In the genomic region with DNA sequence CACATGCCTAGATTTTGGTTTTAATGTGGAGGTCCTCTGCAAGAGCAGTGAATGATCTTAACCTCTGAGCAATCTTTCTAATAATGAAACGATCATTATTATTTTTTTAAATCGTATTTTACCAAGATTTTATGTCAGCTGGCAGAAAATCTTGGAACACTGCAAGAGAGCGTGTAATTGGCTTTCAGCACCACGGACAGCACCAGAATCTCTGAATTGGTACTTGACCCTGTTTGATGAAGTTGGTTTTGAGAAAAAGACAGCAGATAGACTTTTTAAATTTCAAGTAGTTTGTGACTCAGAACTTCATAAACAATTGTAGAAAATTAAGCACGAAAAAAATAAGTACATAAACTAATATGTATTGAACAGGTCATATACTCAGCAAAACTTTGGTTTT, we compare ENCODE assay signal across 8 mouse cellular contexts. TPM values are rescaled to one million over a fixed set of nuclear protein-coding genes. Genes with fewer than 3 reads are reported as not detected.
DNase-seq lines count a peak whose midpoint lies in the region; ATAC-seq and TF ChIP-seq lines count a peak whose summit lies in the region.

No protein-coding gene starts in this region.

- no peak for TF ChIP-seq POLR2A in brain, embryonic 14.5 days (IDR thresholded peaks at IDR 0.05; ENCODE audit: borderline replicate concordance, extremely low read depth, insufficient read depth, insufficient read length, poor library complexity, severe bottlenecking)

- no peaks in the 10 kb centered on the region for H3K36me3 ChIP-seq in kidney, postnatal 0 days (ENCODE audit: insufficient read depth, low read length)
- no peaks in the 10 kb centered on the region for H3K36me3 ChIP-seq in kidney, embryonic 14.5 days (ENCODE audit: control insufficient read depth, insufficient read depth, low read length)
- H3K36me3 ChIP-seq in limb, embryonic 11.5 days (ENCODE audit: control insufficient read depth, insufficient read depth, low read length) = no peaks in the 10 kb centered on the region

- H3K4me2 ChIP-seq in kidney, postnatal 0 days (ENCODE audit: low read length) = no peak overlapping the region
- no peak overlapping the region for H3K4me2 ChIP-seq in kidney, embryonic 14.5 days (replicated peaks; ENCODE audit: low read depth, low read length)
- no peak overlapping the region for H3K4me2 ChIP-seq in limb, embryonic 11.5 days (ENCODE audit: low read depth, severe bottlenecking)

- H3K9ac ChIP-seq in kidney, postnatal 0 days (ENCODE audit: low read depth, low read length) = no peak overlapping the region
- H3K9ac ChIP-seq in kidney, embryonic 14.5 days (ENCODE audit: low read depth, low read length) = no peak overlapping the region
- H3K9ac ChIP-seq in limb, embryonic 11.5 days (ENCODE audit: low read length) = no peak overlapping the region

- H3K4me3 ChIP-seq in kidney, postnatal 0 days (replicated peaks; ENCODE audit: low read depth, low read length) = no peak overlapping the region
- H3K4me3 ChIP-seq in kidney, embryonic 14.5 days (ENCODE audit: low read length) = no peak overlapping the region
- no peak overlapping the region for H3K4me3 ChIP-seq in limb, embryonic 11.5 days (ENCODE audit: low read depth, low read length)

- no peaks in the 10 kb centered on the region for H3K27me3 ChIP-seq in kidney, postnatal 0 days (ENCODE audit: insufficient read depth, low read length)
- no peaks in the 10 kb centered on the region for H3K27me3 ChIP-seq in kidney, embryonic 14.5 days (ENCODE audit: control insufficient read depth, insufficient read depth, low read length)
- no peaks in the 10 kb centered on the region for H3K27me3 ChIP-seq in limb, embryonic 11.5 days (ENCODE audit: control insufficient read depth, insufficient read depth, low read length)

- DNase-seq in kidney, postnatal 0 days (ENCODE audit: low spot score) = peak; percentile 74
- peak; percentile 36 for DNase-seq in Muller cell, postnatal 12 days (ENCODE audit: inconsistent ontology term)
- peak; percentile 48 for DNase-seq in brain, embryonic 14.5 days (ENCODE audit: low read depth)
- peak; percentile 86 for DNase-seq in limb, embryonic 11.5 days (ENCODE audit: low spot score)
- no peak for DNase-seq in right cerebral cortex, adult 18-20 months
- no peak for DNase-seq in layer of hippocampus, adult 9-10 months (ENCODE audit: low spot score)
- DNase-seq in urinary bladder, postnatal 4 days (ENCODE audit: low spot score in 2 of 2) = no peak

- TF ChIP-seq CTCF in kidney, postnatal 0 days (IDR thresholded peaks at IDR 0.05; ENCODE audit: low read depth) = no peak
- no peak for TF ChIP-seq CTCF in brain, embryonic 14.5 days (IDR thresholded peaks at IDR 0.05; ENCODE audit: borderline replicate concordance, extremely low read depth, insufficient read depth, insufficient read length)

- H3K27ac ChIP-seq in kidney, postnatal 0 days = no peak overlapping the region
- no peak overlapping the region for H3K27ac ChIP-seq in kidney, embryonic 14.5 days (ENCODE audit: low read depth, low read length)
- no peak overlapping the region for H3K27ac ChIP-seq in limb, embryonic 11.5 days (replicated peaks; ENCODE audit: low read depth, low read length)

- H3K9me3 ChIP-seq in kidney, postnatal 0 days (replicated peaks; ENCODE audit: low read length) = no peaks in the 10 kb centered on the region
- no peaks in the 10 kb centered on the region for H3K9me3 ChIP-seq in kidney, embryonic 14.5 days (ENCODE audit: control insufficient read depth, low read length)
- H3K9me3 ChIP-seq in limb, embryonic 11.5 days (ENCODE audit: control insufficient read depth, low read length) = no peaks in the 10 kb centered on the region

- no peak for ATAC-seq in kidney, postnatal 0 days (replicated peaks; ENCODE audit: low FRiP score, low read depth)
- ATAC-seq in kidney, embryonic 14.5 days (ENCODE audit: low FRiP score, low TSS enrichment) = no peak
- no peak for ATAC-seq in limb, embryonic 11.5 days (ENCODE audit: insufficient number of reproducible peaks, low FRiP score, low TSS enrichment, low read depth)

- 20% methylated on average over 5 of the region's 5 CpGs for WGBS in kidney, postnatal 0 days
- 15% methylated on average over 5 of the region's 5 CpGs for WGBS in kidney, embryonic 14.5 days
- whole genome bisulfite sequencing in limb, embryonic 11.5 days = 19% methylated on average over 5 of the region's 5 CpGs

- H3K4me1 ChIP-seq in kidney, postnatal 0 days (replicated peaks; ENCODE audit: insufficient read depth, low read length) = no peaks in the 10 kb centered on the region
- H3K4me1 ChIP-seq in kidney, embryonic 14.5 days (ENCODE audit: control insufficient read depth, insufficient read depth, low read length) = no peaks in the 10 kb centered on the region
- H3K4me1 ChIP-seq in limb, embryonic 11.5 days (ENCODE audit: control insufficient read depth, insufficient read depth, low read length) = no peaks in the 10 kb centered on the region

RNA-seq across cellular contexts. Expression of a gene that starts 0.8 kb away (rescaled TPM):
- polyA plus RNA-seq in kidney, postnatal 0 days (2015; fragmentation: Nextera tagmentation; extraction: Ambion mirVana) = 1.9 and 2.3 TPM in 2 replicates
- 3.6 and 3.9 TPM in 2 replicates for polyA plus RNA-seq in kidney, embryonic 14.5 days (2014; fragmentation: Nextera tagmentation; extraction: Ambion mirVana)
- polyA plus RNA-seq in brain, embryonic 14.5 days (2012; rRNA removed) = 17.4 and 26.2 TPM in 2 replicates
- 2.9 and 3.3 TPM in 2 replicates for polyA plus RNA-seq in limb, embryonic 11.5 days (2014; fragmentation: Nextera tagmentation; extraction: Ambion mirVana)

RNA-seq across cellular contexts. Expression of a gene that starts 52.4 kb away (rescaled TPM):
- 0.10 and 0.25 TPM in 2 replicates for polyA plus RNA-seq in kidney, postnatal 0 days (2015; fragmentation: Nextera tagmentation; extraction: Ambion mirVana)
- 0.17 and 0.22 TPM in 2 replicates for polyA plus RNA-seq in kidney, embryonic 14.5 days (2014; fragmentation: Nextera tagmentation; extraction: Ambion mirVana)
- 49.2 and 55.8 TPM in 2 replicates for polyA plus RNA-seq in brain, embryonic 14.5 days (2012; rRNA removed)
- 0.99 and 1.1 TPM in 2 replicates for polyA plus RNA-seq in limb, embryonic 11.5 days (2014; fragmentation: Nextera tagmentation; extraction: Ambion mirVana)

Comparison
In these comparisons a context has a peak if more than half of its experiments do, and no peak if none do; other contexts are left out.
1. DNase-seq: peak in kidney, postnatal 0 days (single experiment), Muller cell, postnatal 12 days (single experiment), brain, embryonic 14.5 days (single experiment) and limb, embryonic 11.5 days (single experiment); none in right cerebral cortex, adult 18-20 months (single experiment), layer of hippocampus, adult 9-10 months (single experiment) and urinary bladder, postnatal 4 days (0 of 2).
2. RNA of a gene that starts 52.4 kb away (polyA plus RNA-seq): 49.2 to 55.8 TPM in brain, embryonic 14.5 days; 0.99 to 1.1 TPM in limb, embryonic 11.5 days, 0.10 to 0.25 TPM in kidney, postnatal 0 days and 0.17 to 0.22 TPM in kidney, embryonic 14.5 days; every median in the first group is over 10 times any median in the second.